Mouse (Mus musculus) thymus, postnatal 36 days (tissue): ENCODE measurements around the gene Tcap.
"Not testable (repeated sequence)": the region's sequence is repeated elsewhere in the genome, so short reads cannot be mapped to it uniquely, and the experiment has no call there.

Experiments used
- DNase-seq, 2 experiments: peaks; one replicate each; pipeline ENCODE4 v3.0.0; 2022; ENCODE audit warnings: mixed read lengths in 2 of 2

Gene Tcap

GRCm38 (mm10) chr11:98382405-98382804, 1.2 kb upstream of the Tcap start:
- not testable (repeated sequence) for DNase-seq

GRCm38 (mm10) chr11:98384216-98384615, 605 bp downstream of the Tcap start:
- DNase-seq, result no peak

GRCm38 (mm10) chr11:98384721-98385637, 1.4 kb downstream of the Tcap start:
- no peak for DNase-seq

GRCm38 (mm10) chr11:98385638-98386585, 2.3 kb downstream of the Tcap start, which contains the start of gene Pnmt:
Pnmt (plus strand) TSS chr11:98386450.
- DNase-seq, result no peak

- DNase-seq, result peak in 1 of 2 experiments; percentile 23
Measured at GRCm38 (mm10) chr11:98386596-98386995, 3.0 kb downstream of the Tcap start.

- no peak for DNase-seq
Measured at GRCm38 (mm10) chr11:98387056-98387577, 3.5 kb downstream of the Tcap start.

- DNase-seq, result no peak
Measured at GRCm38 (mm10) chr11:98388282-98388681, 4.7 kb downstream of the Tcap start.

GRCm38 (mm10) chr11:98389221-98389780, 5.7 kb downstream of the Tcap start:
- peak; percentile 71 to 75 for DNase-seq

GRCm38 (mm10) chr11:98390141-98390540, 6.5 kb downstream of the Tcap start:
- no peak for DNase-seq

- no peak for DNase-seq
Measured at GRCm38 (mm10) chr11:98392034-98392433, 8.4 kb downstream of the Tcap start.

- DNase-seq, result peak in 1 of 2 experiments; percentile 21
Measured at GRCm38 (mm10) chr11:98392645-98393044, 9.0 kb downstream of the Tcap start.

- peak; percentile 81 to 88 for DNase-seq
Measured at GRCm38 (mm10) chr11:98393317-98393716, 9.7 kb downstream of the Tcap start.

- no peak for DNase-seq
Measured at GRCm38 (mm10) chr11:98394301-98394700, 10.7 kb downstream of the Tcap start.

- DNase-seq, result no peak
Measured at GRCm38 (mm10) chr11:98395041-98395440, 11.4 kb downstream of the Tcap start.

- no peak for DNase-seq
Measured at GRCm38 (mm10) chr11:98397946-98398345, 14.3 kb downstream of the Tcap start.

- DNase-seq, result peak; percentile 86 to 87
Measured at GRCm38 (mm10) chr11:98400161-98400726, 16.6 kb downstream of the Tcap start, which contains the start of gene Pgap3. Pgap3 (minus strand) TSS chr11:98400490.

- no peak for DNase-seq
Measured at GRCm38 (mm10) chr11:98400816-98401215, 17.2 kb downstream of the Tcap start.

- DNase-seq, result no peak
Measured at GRCm38 (mm10) chr11:98406621-98407020, 23.0 kb downstream of the Tcap start.

- DNase-seq, result no peak
Measured at GRCm38 (mm10) chr11:98408872-98409271, 25.3 kb downstream of the Tcap start.

- no peak for DNase-seq
Measured at GRCm38 (mm10) chr11:98409341-98409822, 25.8 kb downstream of the Tcap start.

GRCm38 (mm10) chr11:98412273-98412796, 28.7 kb downstream of the Tcap start, which contains the start of gene Erbb2:
Erbb2 (plus strand) TSS chr11:98412470.
- DNase-seq, result no peak
